Mouse (Mus musculus) cerebellum, adult 2 months (tissue): ENCODE results near the gene Nln. TPM values are rescaled to one million over a fixed set of nuclear protein-coding genes. Genes with fewer than 3 reads are reported as not detected.

ENCODE experiments used
- DNase-seq, 2 experiments: peaks; one replicate each; pipeline ENCODE4 v3.0.0; 2021
- H3K27ac ChIP-seq: fragments of 200-500 bp; 2 replicates; pipeline ENCODE4 v1.5.1; 2012; ENCODE audit warnings: low read length, control low read depth, inconsistent platforms; ENCODE audit not compliant: insufficient read depth
- H3K27me3 ChIP-seq: fragments of 200-500 bp; 2 replicates; pipeline ENCODE4 v1.6.1; 2012; ENCODE audit warnings: inconsistent platforms, mild to moderate bottlenecking, low read length, moderate library complexity; ENCODE audit not compliant: control insufficient read depth, insufficient read depth
- H3K4me1 ChIP-seq: fragments of 200-500 bp; 2 replicates; pipeline ENCODE4 v1.6.1; 2011; ENCODE audit warnings: low read length; ENCODE audit not compliant: control insufficient read depth, insufficient read depth
- H3K4me3 ChIP-seq: fragments of 200-500 bp; replicated peaks from 2 replicates; pipeline ENCODE3; 2011; ENCODE audit warnings: mild to moderate bottlenecking, low read depth, low read length, control low read depth; ENCODE audit not compliant: insufficient read depth
- CTCF ChIP-seq: fragments of 200-500 bp; IDR thresholded peaks from 2 replicates; pipeline ENCODE4 v1.5.1; 2011; ENCODE audit warnings: low read depth, mild to moderate bottlenecking, control low read depth, low read length, moderate library complexity, borderline replicate concordance; ENCODE audit not compliant: insufficient read depth
- POLR2A ChIP-seq: fragments of 200-500 bp; IDR thresholded peaks from 2 replicates; pipeline ENCODE4 v1.6.1; 2011; ENCODE audit warnings: low read length, control low read depth, borderline replicate concordance; ENCODE audit not compliant: insufficient read depth
- WGBS: fragments of 180-500 bp; shearing (Covaris S2); methylation state at CpG from one replicate; pipeline ENCODE4 v1.1.7; 2018; 5-methylcytosine and 5-hydroxymethylcytosine counted together
- polyA plus RNA-seq: library from polyadenylated mRNA; depleted of rRNA; stranded (reverse); fragments of >200 nt; gene quantifications from 2 replicates; pipeline ENCODE4 v1.2.3, GENCODE M21; 2012

The Nln gene
- polyA plus RNA-seq, 1 experiment = 12.9 TPM

GRCm38 (mm10) chr13:104065649-104066347 lies 43.6 kb downstream of the Nln start:
- DNase-seq = no peak
- TF ChIP-seq POLR2A (no peak), CTCF (no peak)
- H3K27me3 ChIP-seq = no peaks in the 10 kb centered on the region
- no peak overlapping the region for H3K4me3 ChIP-seq
- H3K27ac ChIP-seq = no peak overlapping the region
- 96% methylated on average over 2 of the region's 2 CpGs for WGBS
- peaks cover 15% of the 10 kb centered on the region for H3K4me1 ChIP-seq

DNA sequence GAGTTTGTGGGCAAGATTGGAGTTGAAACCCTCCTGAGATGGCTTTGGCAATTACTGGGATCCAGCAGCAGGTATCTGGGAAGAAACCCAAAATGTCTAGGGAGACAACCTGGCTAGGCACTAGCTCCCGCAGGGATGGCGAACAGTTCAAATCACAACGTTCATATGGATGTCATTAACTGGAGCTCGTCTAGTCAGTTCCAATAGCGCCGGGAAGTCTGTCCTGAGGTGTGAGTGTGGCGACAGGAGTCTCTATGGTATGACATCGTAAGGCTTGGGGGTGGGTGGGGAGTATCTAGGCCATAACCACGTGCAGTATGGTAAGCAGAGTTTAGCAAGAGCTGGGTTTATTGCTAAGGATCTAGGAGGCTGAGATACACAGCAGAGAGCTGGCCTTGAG lies 46.4 kb downstream of the Nln start:
- DNase-seq = peak; percentile 70 to 79
- WGBS = 10% methylated on average over 9 of the region's 9 CpGs
- TF ChIP-seq POLR2A (no peak), CTCF (no peak)
- no peak overlapping the region for H3K4me3 ChIP-seq
- no peaks in the 10 kb centered on the region; the same call in 1 of the 2 replicates for H3K27me3 ChIP-seq
- peaks cover 15% of the 10 kb centered on the region for H3K4me1 ChIP-seq
- H3K27ac ChIP-seq = no peak overlapping the region

DNA sequence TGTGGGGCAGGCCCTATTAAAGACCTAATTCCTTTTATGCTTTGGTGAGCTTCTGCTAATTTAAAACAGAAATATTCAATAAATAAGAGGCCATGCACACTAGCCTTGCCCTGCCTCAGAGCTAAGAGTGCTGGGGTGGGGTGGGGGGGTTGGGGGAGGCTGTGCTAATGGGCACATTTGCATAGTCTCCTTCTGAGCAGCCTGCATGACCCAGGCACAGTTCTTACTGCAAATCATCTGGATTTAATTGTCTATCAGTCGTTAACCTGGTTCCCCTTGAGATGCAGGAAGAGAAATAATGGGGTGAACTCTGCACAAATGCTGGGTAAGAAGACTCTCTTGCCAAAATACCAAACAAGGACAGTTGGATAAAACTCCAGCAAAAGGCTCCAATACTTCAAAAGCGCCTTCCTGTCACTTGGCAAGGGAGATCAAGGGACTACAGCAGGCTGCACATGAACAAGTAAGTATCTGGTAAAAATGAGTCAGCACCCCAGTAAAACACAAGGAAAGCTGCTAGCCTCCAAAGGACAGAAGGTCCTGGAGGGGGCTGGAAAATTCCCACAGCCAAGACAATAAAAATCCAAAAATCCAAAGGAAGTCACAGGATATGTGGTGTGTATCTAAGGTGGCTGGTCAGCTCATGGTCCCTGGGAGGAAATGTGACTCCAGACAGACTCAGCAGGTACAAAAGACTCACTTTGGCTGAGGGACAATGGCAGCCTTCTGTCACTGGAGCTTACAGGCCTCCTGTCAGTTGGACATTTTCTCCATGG lies 47.3 kb downstream of the Nln start:
- WGBS = 12% methylated on average over 2 of the region's 2 CpGs
- Histone ChIP-seq H3K27ac (no peak overlapping the region), H3K4me1 (peaks cover 15% of the 10 kb centered on the region), H3K27me3 (no peaks in the 10 kb centered on the region; the same call in 1 of the 2 replicates), H3K4me3 (no peak overlapping the region)
- TF ChIP-seq CTCF (no peak), POLR2A (no peak)
- peak; percentile 66 to 84 for DNase-seq

DNA sequence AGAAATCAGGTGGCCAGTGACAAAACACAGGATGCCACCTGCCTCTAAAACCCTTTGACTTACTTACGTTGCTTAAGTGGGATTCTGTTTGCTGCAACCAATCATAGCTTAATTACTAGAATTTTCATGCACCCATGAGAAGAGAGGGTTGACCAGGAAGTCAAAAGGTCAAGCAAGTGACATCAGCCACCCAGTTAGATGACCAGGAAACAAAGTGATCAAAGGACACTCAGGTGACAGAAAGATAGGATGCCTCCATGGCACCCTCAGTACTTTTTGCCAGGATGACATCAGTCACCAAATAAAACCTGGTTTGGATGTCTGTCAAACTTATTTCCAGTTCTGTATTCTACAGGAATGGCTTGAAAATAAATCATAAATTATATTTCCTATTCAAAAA lies 49.2 kb downstream of the Nln start:
- WGBS = 95% methylated on average over 1 of the region's 1 CpGs
- TF ChIP-seq CTCF = no peak
- no peak for TF ChIP-seq POLR2A
- peaks cover 15% of the 10 kb centered on the region for H3K4me1 ChIP-seq
- DNase-seq = no peak
- no peaks in the 10 kb centered on the region; the same call in 1 of the 2 replicates for H3K27me3 ChIP-seq
- H3K4me3 ChIP-seq = no peak overlapping the region
- no peak overlapping the region for H3K27ac ChIP-seq

GRCm38 (mm10) chr13:104059536-104059935 lies 49.9 kb downstream of the Nln start:
- Histone ChIP-seq H3K27ac (no peak overlapping the region), H3K27me3 (no peaks in the 10 kb centered on the region; the same call in 1 of the 2 replicates), H3K4me1 (peaks cover 15% of the 10 kb centered on the region), H3K4me3 (no peak overlapping the region)
- TF ChIP-seq CTCF = no peak
- no peak for TF ChIP-seq POLR2A
- no peak for DNase-seq
- 82% methylated on average over 4 of the region's 4 CpGs for WGBS

DNA sequence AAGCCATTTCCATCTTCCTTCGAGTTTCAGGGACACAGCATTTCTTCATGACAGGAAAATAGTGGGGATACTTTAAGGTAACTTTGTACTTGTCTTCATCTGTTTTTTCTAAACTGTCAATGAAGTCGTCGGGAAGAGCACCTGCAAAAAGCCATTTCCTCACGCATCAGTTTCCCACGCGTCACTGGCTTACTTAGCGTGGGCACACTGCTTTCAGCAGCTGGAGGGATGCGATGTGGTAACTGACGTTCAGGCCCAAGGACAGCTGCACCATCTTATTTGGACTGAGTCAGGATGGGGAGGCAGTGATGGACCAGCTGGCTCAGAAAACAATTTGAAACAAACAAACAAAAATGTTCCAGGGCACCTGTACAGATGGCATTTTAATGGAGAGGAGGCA lies 50.7 kb downstream of the Nln start:
- peaks cover 15% of the 10 kb centered on the region for H3K4me1 ChIP-seq
- WGBS = 93% methylated on average over 9 of the region's 9 CpGs
- no peak overlapping the region for H3K4me3 ChIP-seq
- no peak overlapping the region for H3K27ac ChIP-seq
- DNase-seq = no peak
- no peak for TF ChIP-seq CTCF
- no peaks in the 10 kb centered on the region; the same call in 1 of the 2 replicates for H3K27me3 ChIP-seq

DNA sequence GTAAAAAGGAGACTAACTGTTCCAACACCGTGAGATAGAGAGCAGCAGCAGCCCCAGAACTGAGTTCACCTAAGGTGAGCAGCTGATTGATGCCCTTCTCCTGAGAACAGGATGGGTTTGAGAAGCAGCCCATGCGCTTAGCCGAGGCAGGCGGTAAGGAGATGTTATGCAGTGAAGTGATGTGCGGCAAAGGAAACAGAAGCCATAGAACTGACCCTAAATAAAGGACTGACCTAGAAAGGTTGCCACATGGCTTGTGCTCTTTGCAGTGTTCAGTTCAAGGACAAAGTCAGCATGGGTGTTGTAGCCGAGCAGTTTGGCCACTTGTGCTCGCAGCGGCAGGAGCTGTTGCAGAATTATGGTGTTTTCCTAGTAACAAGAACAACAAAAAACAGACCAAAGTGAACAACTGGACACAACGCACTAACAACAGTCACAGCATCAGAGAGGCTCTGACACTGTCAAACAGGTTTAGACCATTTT lies 57.1 kb downstream of the Nln start:
- H3K27me3 ChIP-seq = no peaks in the 10 kb centered on the region; the same call in 1 of the 2 replicates
- no peaks in the 10 kb centered on the region for H3K4me1 ChIP-seq
- H3K4me3 ChIP-seq = no peak overlapping the region
- H3K27ac ChIP-seq = no peak overlapping the region
- 95% methylated on average over 9 of the region's 9 CpGs for WGBS
- TF ChIP-seq CTCF (no peak), POLR2A (no peak)
- no peak for DNase-seq
